Mouse (Mus musculus) heart, postnatal 0 days (tissue): ENCODE data around the gene Glrx5.

Experiments used
- CTCF ChIP-seq: IDR thresholded peaks from 2 replicates; pipeline ENCODE4 v1.5.1; 2016; ENCODE audit warnings: antibody characterized with exemption, control low read depth, low read depth
- EP300 ChIP-seq: IDR thresholded peaks from 2 replicates; pipeline ENCODE4 v1.6.1; 2016; ENCODE audit warnings: antibody characterized with exemption, low read depth

GRCm38 (mm10) chr12:105001317-105001716, 31.2 kb upstream of the Glrx5 start:
- TF ChIP-seq CTCF, result no peak
- no peak for TF ChIP-seq EP300
